Mouse (Mus musculus) gastrocnemius, postnatal 10 days (tissue): ENCODE results near the gene 1700008P02Rik. TPM values are rescaled to one million over a fixed set of nuclear protein-coding genes. Genes with fewer than 3 reads are reported as not detected.
"Not testable (repeated sequence)": the region's sequence is repeated elsewhere in the genome, so short reads cannot be mapped to it uniquely, and the experiment has no call there.

Source experiments
- DNase-seq: peaks from one replicate; pipeline ENCODE4 v3.0.0; 2021; ENCODE audit warnings: mixed read lengths
- long read RNA-seq, 2 experiments: library from polyadenylated mRNA; stranded (forward); transcript quantifications; one replicate each; pipeline ENCODE4 v2.0.0; 2021
- total RNA-seq, 2 experiments: library from RNA; stranded (reverse); gene quantifications; 2 replicates each; pipeline ENCODE4 v1.2.3; 2021

The 1700008P02Rik gene
- total RNA-seq: not detected
- long read RNA-seq, experiment 1: 0 reads
- long read RNA-seq, experiment 2: 0 reads

- no peak for DNase-seq
Measured at GRCm38 (mm10) chr3:6620343-6620742, at the start of gene 1700008P02Rik. TSS of gene 1700008P02Rik (minus strand) at chr3:6620443.

GRCm38 (mm10) chr3:6649411-6649810 is 29.2 kb upstream of the 1700008P02Rik start:
- no peak for DNase-seq

- not testable (repeated sequence) for DNase-seq
Measured at GRCm38 (mm10) chr3:6638151-6638550, 17.9 kb upstream of the 1700008P02Rik start.

GRCm38 (mm10) chr3:6634256-6634655 is 14.0 kb upstream of the 1700008P02Rik start:
- DNase-seq: no peak

- no peak for DNase-seq
Measured at GRCm38 (mm10) chr3:6617881-6618280, 2.4 kb downstream of the 1700008P02Rik start.
